Mouse (Mus musculus) heart, adult 2 months (tissue): ENCODE results near the gene Parp1.

Source experiments
- CTCF ChIP-seq: fragments of 200-600 bp; IDR thresholded peaks from 2 replicates; pipeline ENCODE4 v1.8.1; 2022; ENCODE audit warnings: antibody characterized with exemption, mild to moderate bottlenecking, moderate library complexity
- EP300 ChIP-seq: fragments of 200-500 bp; IDR thresholded peaks from 2 replicates; pipeline ENCODE4 v1.6.1; 2011; ENCODE audit warnings: low read depth, low read length, control low read depth; ENCODE audit not compliant: insufficient read depth
- POLR2A ChIP-seq: fragments of 200-500 bp; IDR thresholded peaks from 2 replicates; pipeline ENCODE4 v1.6.1; 2011; ENCODE audit warnings: mild to moderate bottlenecking, low read depth, low read length, control low read depth; ENCODE audit not compliant: insufficient read depth

- TF ChIP-seq POLR2A = no peak
- no peak for TF ChIP-seq CTCF
- TF ChIP-seq EP300 = 0 out of 2 replicates have a peak, but pooled peaks have one; percentile 39
These were observed 35.9 kb downstream of the Parp1 start for GRCm38 (mm10) chr1:180604579-180604978.
